ENCODE assay signal across 16 mouse cellular contexts in genomic region chr19:3551573-3552159, GRCm38 (mm10). TPM values are rescaled to one million over a fixed set of nuclear protein-coding genes. Genes with fewer than 3 reads are reported as not detected.
DNase-seq lines count a peak whose midpoint lies in the region; ATAC-seq lines count a peak whose summit lies in the region.
"Had no signal": no experiment of that assay in that cellular context is flagged by ENCODE, and none has a peak within 500 bp of the region (broad histone marks: within the 10 kb centered on the region; RNA-seq: fewer than 3 reads in every experiment).

No protein-coding gene starts in this region.

- H3K9me3 ChIP-seq in megakaryocyte, embryonic 14.5 days, result no peaks in the 10 kb centered on the region
- no peaks in the 10 kb centered on the region for H3K9me3 ChIP-seq in kidney, embryonic 15.5 days (replicated peaks)
- H3K9me3 ChIP-seq in heart, embryonic 10.5 days, result no peaks in the 10 kb centered on the region
- H3K9me3 ChIP-seq: embryonic facial prominence, embryonic 12.5 days; hindbrain, embryonic 15.5 days had no signal

- H3K27ac ChIP-seq in kidney, embryonic 15.5 days, result peak overlapping the region; percentile 28
- no peak overlapping the region for H3K27ac ChIP-seq in heart, embryonic 10.5 days
- H3K27ac ChIP-seq: embryonic facial prominence, embryonic 12.5 days; forebrain, embryonic 10.5 days; hindbrain, embryonic 15.5 days had no signal

- no peaks in the 10 kb centered on the region for H3K27me3 ChIP-seq in megakaryocyte, embryonic 14.5 days (replicated peaks)
- H3K27me3 ChIP-seq in kidney, embryonic 15.5 days, result no peaks in the 10 kb centered on the region
- H3K27me3 ChIP-seq in heart, embryonic 10.5 days (ENCODE audit: insufficient read depth, poor library complexity, severe bottlenecking), result no peaks in the 10 kb centered on the region
- H3K27me3 ChIP-seq: embryonic facial prominence, embryonic 12.5 days; hindbrain, embryonic 15.5 days had no signal

- no peak overlapping the region for H3K9ac ChIP-seq in kidney, embryonic 15.5 days
- H3K9ac ChIP-seq: embryonic facial prominence, embryonic 12.5 days; hindbrain, embryonic 15.5 days; lung, embryonic 14.5 days had no signal

- 38% methylated on average over 4 of the region's 4 CpGs for WGBS in kidney, embryonic 15.5 days
- 80% methylated on average over 4 of the region's 4 CpGs for WGBS in heart, embryonic 10.5 days

- no peak overlapping the region for H3K4me2 ChIP-seq in kidney, embryonic 15.5 days
- H3K4me2 ChIP-seq: embryonic facial prominence, embryonic 12.5 days; hindbrain, embryonic 15.5 days; lung, embryonic 14.5 days had no signal

- peak; percentile 1 for DNase-seq in embryo, embryonic 11 days
- no peak for DNase-seq in embryo, embryonic 10.5 days (ENCODE audit: low spot score)
- DNase-seq in yolk sac, embryonic 10.5 days (ENCODE audit: low spot score), result peak; percentile 25
- no peak for DNase-seq in heart, embryonic 10.5 days (ENCODE audit: low spot score)
- no peak for DNase-seq in lung, postnatal 4 days
- DNase-seq: adrenal gland, adult 8-10 months; cerebellum, adult 9-11 months; left cerebral cortex, postnatal 4 days; lung, embryonic 14.5 days; right cerebral cortex, postnatal 4 days had no signal

- H3K36me3 ChIP-seq in megakaryocyte, embryonic 14.5 days (replicated peaks; ENCODE audit: low read length), result peaks cover 32% of the 10 kb centered on the region
- H3K36me3 ChIP-seq in kidney, embryonic 15.5 days, result peaks cover 13% of the 10 kb centered on the region
- peaks cover 17% of the 10 kb centered on the region for H3K36me3 ChIP-seq in heart, embryonic 10.5 days
- H3K36me3 ChIP-seq: hindbrain, embryonic 15.5 days had no signal

- H3K4me1 ChIP-seq in megakaryocyte, embryonic 14.5 days, result peaks cover 88% of the 10 kb centered on the region
- peaks cover 9% of the 10 kb centered on the region for H3K4me1 ChIP-seq in kidney, embryonic 15.5 days
- H3K4me1 ChIP-seq in heart, embryonic 10.5 days, result peaks cover 3% of the 10 kb centered on the region; the same call in 1 of the 2 replicates
- H3K4me1 ChIP-seq: embryonic facial prominence, embryonic 12.5 days; forebrain, embryonic 10.5 days had no signal

- H3K4me3 ChIP-seq in megakaryocyte, embryonic 14.5 days (replicated peaks), result peak overlapping the region; percentile 79
- H3K4me3 ChIP-seq in kidney, embryonic 15.5 days (replicated peaks), result no peak overlapping the region
- no peak overlapping the region for H3K4me3 ChIP-seq in heart, embryonic 10.5 days
- H3K4me3 ChIP-seq: embryonic facial prominence, embryonic 12.5 days; forebrain, embryonic 10.5 days; hindbrain, embryonic 15.5 days had no signal

- no peak for ATAC-seq in megakaryocyte, adult 5-6 weeks (ENCODE audit: poor library complexity, severe bottlenecking)
- ATAC-seq in kidney, embryonic 15.5 days (replicated peaks; ENCODE audit: low FRiP score), result peak; percentile 58; the same call in 1 of the 2 replicates

RNA-seq across cellular contexts. Expression of gene Ppp6r3, which starts 23.9 kb away (rescaled TPM):
- polyA plus RNA-seq in megakaryocyte, embryonic 14.5 days (2012; ENCODE audit: insufficient read depth, low replicate concordance), result 17.5 and 45.1 TPM in 2 replicates
- total RNA-seq in megakaryocyte, adult 5-6 weeks (2015), result 77.7 and 92.8 TPM in 2 replicates
- 87.2 and 94.5 TPM in 2 replicates for total RNA-seq in megakaryocyte, adult 5-6 weeks (2017)
- polyA plus RNA-seq in kidney, embryonic 15.5 days (2015; fragmentation: Nextera tagmentation; extraction: Ambion mirVana), result 62.1 and 66.9 TPM in 2 replicates
- polyA plus RNA-seq in heart, embryonic 10.5 days (2016; fragmentation: Nextera tagmentation; extraction: Ambion mirVana), result 63.4 and 63.5 TPM in 2 replicates

Comparison
In these comparisons a context has a peak if more than half of its experiments do, and no peak if none do; other contexts are left out.
1. DNase-seq: peak in embryo, embryonic 11 days (single experiment) and yolk sac, embryonic 10.5 days (single experiment); none in embryo, embryonic 10.5 days (single experiment), heart, embryonic 10.5 days (single experiment) and lung, postnatal 4 days (0 of 2).